In genomic region chr17:31776949-31777607, GRCm38 (mm10) we compare ENCODE assay signal across 8 mouse cellular contexts.
DNase-seq lines count a peak whose midpoint lies in the region; ATAC-seq and TF ChIP-seq lines count a peak whose summit lies in the region.

No protein-coding gene starts in this region.

- no peak overlapping the region for H3K4me2 ChIP-seq in neural tube, embryonic 14.5 days (ENCODE audit: low read depth, low read length)

- H3K27me3 ChIP-seq in neural tube, embryonic 14.5 days (ENCODE audit: control insufficient read depth, insufficient read depth, low read length): no peaks in the 10 kb centered on the region

- H3K4me3 ChIP-seq in gastrocnemius, adult 2 months: no peak overlapping the region
- no peak overlapping the region for H3K4me3 ChIP-seq in neural tube, embryonic 14.5 days (ENCODE audit: low read depth, low read length)

- no peaks in the 10 kb centered on the region for H3K36me3 ChIP-seq in neural tube, embryonic 14.5 days (ENCODE audit: control insufficient read depth, insufficient read depth, low read length)

- 58% methylated on average over 9 of the region's 9 CpGs for WGBS in neural tube, embryonic 14.5 days

- ATAC-seq in neural tube, embryonic 14.5 days (ENCODE audit: low read depth): peak; percentile 66

- peak overlapping the region; percentile 35; the same call in 1 of the 2 replicates for H3K27ac ChIP-seq in gastrocnemius, adult 2 months
- H3K27ac ChIP-seq in neural tube, embryonic 14.5 days (ENCODE audit: low read depth, low read length): no peak overlapping the region

- no peak overlapping the region for H3K9ac ChIP-seq in neural tube, embryonic 14.5 days (replicated peaks; ENCODE audit: low read depth, low read length)

- no peak for DNase-seq in gastrocnemius, adult 2 months
- no peak for DNase-seq in gastrocnemius, postnatal 36 days
- DNase-seq in adipocyte (ENCODE audit: low spot score): peak; percentile 60
- DNase-seq in heart, postnatal 4 days: peak; percentile 69
- peak; percentile 78 to 87 for DNase-seq in kidney, postnatal 4 days
- DNase-seq in cerebellum, adult 11 months: no peak
- no peak for DNase-seq in adrenal gland, postnatal 25 days

- no peaks in the 10 kb centered on the region for H3K4me1 ChIP-seq in neural tube, embryonic 14.5 days (ENCODE audit: control insufficient read depth, insufficient read depth, low read length)

- TF ChIP-seq CTCF in gastrocnemius, adult 2 months (IDR thresholded peaks at IDR 0.05): no peak

- intact Hi-C loops in gastrocnemius, adult 2 months (cut with DNase I): no loop called here
- intact Hi-C loops in gastrocnemius, postnatal 36 days (cut with DNase I): no loop called here

- no peaks in the 10 kb centered on the region for H3K9me3 ChIP-seq in neural tube, embryonic 14.5 days (ENCODE audit: control insufficient read depth, low read length)

Comparison
In these comparisons a context has a peak if more than half of its experiments do, and no peak if none do; other contexts are left out.
1. DNase-seq: peak in adipocyte (single experiment), heart, postnatal 4 days (single experiment) and kidney, postnatal 4 days (2 of 2); none in gastrocnemius, adult 2 months (single experiment), gastrocnemius, postnatal 36 days (0 of 2), cerebellum, adult 11 months (single experiment) and adrenal gland, postnatal 25 days (single experiment).